Mouse (Mus musculus) forebrain, embryonic 13.5 days (tissue): Measurements from ENCODE around the gene Gm20388. TPM values are rescaled to one million over a fixed set of nuclear protein-coding genes. Genes with fewer than 3 reads are reported as not detected.

Source experiments
- ATAC-seq: fragments of 200-750 bp; cut with Nextera tagmentation; 2 replicates; pipeline ENCODE4 v1.8.0; 2017
- H3K27ac ChIP-seq: fragments of 300-500 bp; sonication (generic); 2 replicates; pipeline ENCODE4 v1.5.1; 2015; ENCODE audit warnings: inconsistent platforms, mild to moderate bottlenecking, moderate library complexity
- H3K27me3 ChIP-seq: fragments of 300-500 bp; sonication (generic); 2 replicates; pipeline ENCODE4 v1.6.1; 2015; ENCODE audit warnings: mild to moderate bottlenecking, inconsistent platforms
- H3K36me3 ChIP-seq: fragments of 300-500 bp; sonication (generic); 2 replicates; pipeline ENCODE4 v1.6.1; 2015; ENCODE audit warnings: mild to moderate bottlenecking, inconsistent platforms; ENCODE audit not compliant: poor library complexity, severe bottlenecking
- H3K4me1 ChIP-seq: fragments of 300-500 bp; sonication (generic); 2 replicates; pipeline ENCODE4 v1.6.1; 2015; ENCODE audit warnings: inconsistent platforms
- H3K4me2 ChIP-seq: fragments of 300-500 bp; sonication (generic); 2 replicates; pipeline ENCODE4 v1.6.1; 2015; ENCODE audit warnings: inconsistent platforms, mild to moderate bottlenecking, moderate library complexity
- H3K4me3 ChIP-seq: fragments of 300-500 bp; sonication (generic); 2 replicates; pipeline ENCODE4 v1.5.1; 2015; ENCODE audit warnings: mild to moderate bottlenecking, inconsistent platforms
- H3K9ac ChIP-seq: fragments of 300-500 bp; sonication (generic); 2 replicates; pipeline ENCODE4 v1.6.1; 2015; ENCODE audit warnings: mild to moderate bottlenecking, inconsistent platforms
- H3K9me3 ChIP-seq: fragments of 300-500 bp; sonication (generic); replicated peaks from 2 replicates; pipeline ENCODE4 v1.6.1; 2016; ENCODE audit warnings: inconsistent platforms
- WGBS: fragments of 180-500 bp; shearing (Covaris S2); methylation state at CpG from one replicate; pipeline ENCODE4 v1.1.7; 2015; 5-methylcytosine and 5-hydroxymethylcytosine counted together
- polyA plus RNA-seq: library from polyadenylated mRNA; unstranded; fragments of >200 nt; fragmentation: Nextera tagmentation; extraction: Ambion mirVana; gene quantifications from 2 replicates; pipeline ENCODE4 v1.2.1, GENCODE M21; 2015

Gm20388 gene
- polyA plus RNA-seq, 1 experiment from 2014 or later: 5.6 TPM

- 26% methylated on average over 15 of the region's 15 CpGs for WGBS
- peaks cover 3% of the 10 kb centered on the region; the same call in 1 of the 2 replicates for H3K36me3 ChIP-seq
Observed at GRCm38 (mm10) chr8:123894502-123895097, 3984.0 kb downstream of the Gm20388 start, which contains the start of gene Acta1. TSS of gene Acta1 (minus strand) at chr8:123894751.

GRCm38 (mm10) chr8:123895230-123895629 lies 3984.6 kb downstream of the Gm20388 start:
- H3K27ac ChIP-seq: no peak overlapping the region
- H3K9me3 ChIP-seq: no peaks in the 10 kb centered on the region
- H3K27me3 ChIP-seq: peaks cover 58% of the 10 kb centered on the region
- H3K4me2 ChIP-seq: no peak overlapping the region
- no peak overlapping the region for H3K4me3 ChIP-seq
- H3K36me3 ChIP-seq: peaks cover 8% of the 10 kb centered on the region
- peaks cover 21% of the 10 kb centered on the region for H3K4me1 ChIP-seq
- 87% methylated on average over 4 of the region's 4 CpGs for WGBS
- H3K9ac ChIP-seq: no peak overlapping the region
- ATAC-seq: no peak

More at GRCm38 (mm10) chr8:123894502-123895097, 3984.0 kb downstream of the Gm20388 start, which contains the start of gene Acta1:
- Histone ChIP-seq H3K27me3 (peaks cover 64% of the 10 kb centered on the region), H3K27ac (no peak within 1 kb of the TSS), H3K9me3 (no peaks in the 10 kb centered on the region), H3K9ac (no peak within 1 kb of the TSS), H3K4me1 (peaks cover 21% of the 10 kb centered on the region), H3K4me2 (no peak within 1 kb of the TSS), H3K4me3 (no peak within 1 kb of the TSS)
- no peak for ATAC-seq

GRCm38 (mm10) chr8:123895680-123896365 lies 3985.2 kb downstream of the Gm20388 start:
- Histone ChIP-seq H3K4me2 (no peak overlapping the region), H3K27ac (no peak overlapping the region), H3K4me1 (peaks cover 21% of the 10 kb centered on the region), H3K27me3 (peaks cover 52% of the 10 kb centered on the region), H3K9ac (no peak overlapping the region), H3K9me3 (no peaks in the 10 kb centered on the region), H3K36me3 (peaks cover 14% of the 10 kb centered on the region), H3K4me3 (no peak overlapping the region)
- 73% methylated on average over 9 of the region's 9 CpGs for WGBS
- no peak for ATAC-seq

DNA sequence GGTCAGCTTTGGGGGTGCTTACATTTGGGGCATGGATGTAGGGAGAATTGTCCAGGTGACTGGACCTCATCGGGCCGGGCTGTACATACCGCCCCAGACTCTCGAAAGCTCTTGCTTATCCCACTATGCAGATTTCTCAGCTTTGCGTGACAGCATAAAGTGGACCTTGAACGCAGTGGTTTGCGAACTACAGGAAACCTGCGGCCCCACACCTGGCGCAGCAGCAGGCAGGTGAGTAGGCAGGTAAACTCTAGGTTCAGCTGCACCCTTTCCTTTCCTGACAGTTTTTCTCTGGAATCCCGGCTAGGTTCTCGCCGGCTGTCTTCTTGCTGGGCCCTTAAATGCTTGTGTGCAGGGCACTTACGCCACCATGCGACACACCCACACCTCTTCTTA lies 3985.7 kb downstream of the Gm20388 start:
- Histone ChIP-seq H3K4me2 (no peak overlapping the region), H3K4me3 (no peak overlapping the region), H3K4me1 (peaks cover 17% of the 10 kb centered on the region), H3K27me3 (peaks cover 47% of the 10 kb centered on the region), H3K27ac (no peak overlapping the region), H3K9ac (no peak overlapping the region), H3K36me3 (peaks cover 18% of the 10 kb centered on the region), H3K9me3 (no peaks in the 10 kb centered on the region)
- WGBS: 62% methylated on average over 14 of the region's 14 CpGs
- no peak for ATAC-seq

DNA sequence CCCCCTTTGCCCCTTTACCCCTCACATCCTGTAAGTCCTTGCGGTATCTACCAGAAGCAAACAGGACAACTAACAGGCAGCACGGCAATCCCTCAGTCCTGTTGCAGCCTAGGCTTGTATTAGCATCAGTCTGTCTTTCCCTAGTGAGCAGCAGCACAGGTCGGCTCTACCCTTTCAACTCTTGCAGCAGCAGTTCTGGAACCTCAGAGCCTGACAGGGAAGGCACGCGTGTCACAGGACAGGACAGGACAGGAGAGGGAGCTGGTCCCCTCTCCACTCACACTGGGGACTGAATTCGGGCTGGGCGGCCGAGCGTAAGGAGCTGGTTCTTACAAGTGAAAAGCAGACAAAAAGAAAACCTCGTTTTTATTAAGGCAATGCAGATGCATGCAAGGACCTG lies 3986.1 kb downstream of the Gm20388 start:
- 58% methylated on average over 10 of the region's 10 CpGs for WGBS
- no peak overlapping the region for H3K27ac ChIP-seq
- H3K4me2 ChIP-seq: no peak overlapping the region
- no peak overlapping the region for H3K4me3 ChIP-seq
- H3K36me3 ChIP-seq: peaks cover 22% of the 10 kb centered on the region
- peaks cover 44% of the 10 kb centered on the region for H3K27me3 ChIP-seq
- H3K9ac ChIP-seq: no peak overlapping the region
- no peak for ATAC-seq
- peaks cover 13% of the 10 kb centered on the region for H3K4me1 ChIP-seq
- H3K9me3 ChIP-seq: no peaks in the 10 kb centered on the region

- H3K27me3 ChIP-seq: peaks cover 25% of the 10 kb centered on the region
- H3K4me3 ChIP-seq: no peak overlapping the region
- no peak overlapping the region for H3K27ac ChIP-seq
- H3K9me3 ChIP-seq: no peaks in the 10 kb centered on the region
- 91% methylated on average over 5 of the region's 5 CpGs for WGBS
- no peak overlapping the region for H3K9ac ChIP-seq
- H3K36me3 ChIP-seq: peaks cover 40% of the 10 kb centered on the region
- no peaks in the 10 kb centered on the region for H3K4me1 ChIP-seq
- H3K4me2 ChIP-seq: no peak overlapping the region
- ATAC-seq: no peak
Observed at GRCm38 (mm10) chr8:123898576-123898975, 3987.9 kb downstream of the Gm20388 start.

- Histone ChIP-seq H3K4me3 (no peak overlapping the region), H3K36me3 (peaks cover 48% of the 10 kb centered on the region), H3K4me1 (no peaks in the 10 kb centered on the region), H3K27ac (no peak overlapping the region), H3K4me2 (no peak overlapping the region), H3K27me3 (peaks cover 18% of the 10 kb centered on the region), H3K9ac (no peak overlapping the region), H3K9me3 (no peaks in the 10 kb centered on the region)
- ATAC-seq: no peak
- WGBS: 85% methylated on average over 7 of the region's 7 CpGs
Observed at GRCm38 (mm10) chr8:123899366-123899765, 3988.7 kb downstream of the Gm20388 start.

DNA sequence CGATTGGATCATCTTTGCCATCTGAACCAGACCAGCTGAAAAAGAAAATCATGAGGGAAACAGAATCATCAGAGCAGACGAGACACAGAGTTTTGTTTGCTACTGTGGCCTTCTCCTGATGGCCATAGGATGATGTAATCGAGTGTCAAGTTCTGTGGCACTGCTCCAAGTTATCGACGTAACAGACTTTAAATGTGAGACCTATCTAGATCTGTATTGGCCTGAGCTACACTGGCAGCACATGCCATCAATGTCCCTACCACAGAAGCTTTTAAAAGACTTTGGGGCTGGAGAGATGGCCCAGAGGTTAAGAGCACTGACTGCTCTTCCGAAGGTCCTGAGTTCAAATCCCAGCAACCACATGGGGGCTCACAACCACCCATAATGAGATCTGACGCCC lies 3992.0 kb downstream of the Gm20388 start:
- Histone ChIP-seq H3K36me3 (peaks cover 76% of the 10 kb centered on the region), H3K27ac (no peak overlapping the region), H3K27me3 (no peaks in the 10 kb centered on the region), H3K9ac (no peak overlapping the region), H3K4me3 (no peak overlapping the region), H3K9me3 (no peaks in the 10 kb centered on the region), H3K4me2 (no peak overlapping the region), H3K4me1 (no peaks in the 10 kb centered on the region)
- ATAC-seq: no peak
- WGBS: 84% methylated on average over 7 of the region's 7 CpGs

DNA sequence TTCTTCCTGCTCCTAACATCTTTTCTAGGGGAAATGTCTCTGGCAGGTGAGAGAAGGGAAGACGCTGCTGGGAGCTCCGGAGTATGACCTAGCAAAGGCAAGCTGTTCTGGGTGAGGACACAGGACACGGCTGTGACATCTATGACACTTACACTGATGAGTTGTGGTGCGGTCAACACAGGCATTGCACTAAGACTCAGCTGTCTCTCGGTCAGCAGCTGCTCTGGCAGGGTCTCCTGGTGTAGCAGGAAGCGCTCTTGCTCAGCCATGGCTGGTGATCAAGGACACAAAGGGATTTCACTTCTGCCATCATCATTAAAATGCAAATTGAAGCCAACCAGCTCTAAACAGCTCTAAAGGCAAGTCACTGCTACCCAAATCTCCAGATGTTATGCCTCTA lies 3997.0 kb downstream of the Gm20388 start:
- H3K9me3 ChIP-seq: no peaks in the 10 kb centered on the region
- no peak overlapping the region for H3K27ac ChIP-seq
- H3K4me1 ChIP-seq: no peaks in the 10 kb centered on the region
- H3K9ac ChIP-seq: no peak overlapping the region
- H3K4me2 ChIP-seq: no peak overlapping the region
- peaks cover 93% of the 10 kb centered on the region for H3K36me3 ChIP-seq
- ATAC-seq: no peak
- H3K27me3 ChIP-seq: no peaks in the 10 kb centered on the region
- H3K4me3 ChIP-seq: no peak overlapping the region
- 90% methylated on average over 6 of the region's 6 CpGs for WGBS

GRCm38 (mm10) chr8:123912265-123912664 lies 4001.6 kb downstream of the Gm20388 start:
- no peak for ATAC-seq
- Histone ChIP-seq H3K4me3 (no peak overlapping the region), H3K9me3 (no peaks in the 10 kb centered on the region), H3K27ac (no peak overlapping the region), H3K4me1 (no peaks in the 10 kb centered on the region), H3K27me3 (no peaks in the 10 kb centered on the region), H3K36me3 (peaks cover 98% of the 10 kb centered on the region), H3K9ac (no peak overlapping the region), H3K4me2 (no peak overlapping the region)
- 87% methylated on average over 4 of the region's 4 CpGs for WGBS

GRCm38 (mm10) chr8:123914635-123915034 lies 4004.0 kb downstream of the Gm20388 start:
- ATAC-seq: no peak
- Histone ChIP-seq H3K36me3 (peaks cover 99% of the 10 kb centered on the region), H3K4me1 (no peaks in the 10 kb centered on the region), H3K4me3 (no peak overlapping the region), H3K9ac (no peak overlapping the region), H3K27ac (no peak overlapping the region), H3K27me3 (no peaks in the 10 kb centered on the region), H3K9me3 (no peaks in the 10 kb centered on the region), H3K4me2 (no peak overlapping the region)
- WGBS: 92% methylated on average over 3 of the region's 3 CpGs

- H3K36me3 ChIP-seq: peaks cover 80% of the 10 kb centered on the region
- H3K4me3 ChIP-seq: no peak overlapping the region
- no peaks in the 10 kb centered on the region for H3K9me3 ChIP-seq
- H3K4me2 ChIP-seq: no peak overlapping the region
- H3K9ac ChIP-seq: no peak overlapping the region
- no peak overlapping the region for H3K27ac ChIP-seq
- H3K27me3 ChIP-seq: no peaks in the 10 kb centered on the region
- WGBS: 7% methylated on average over 2 of the region's 2 CpGs
- peak; percentile 69; the same call in 1 of the 2 replicates for ATAC-seq
- H3K4me1 ChIP-seq: no peaks in the 10 kb centered on the region
Observed at GRCm38 (mm10) chr8:123924719-123925118, 4014.1 kb downstream of the Gm20388 start.
